8 mouse cellular contexts compared by ENCODE assay signal in genomic region chr10:19850998-19851691, GRCm38 (mm10). TPM values are rescaled to one million over a fixed set of nuclear protein-coding genes. Genes with fewer than 3 reads are reported as not detected.
DNase-seq lines count a peak whose midpoint lies in the region; ATAC-seq and TF ChIP-seq lines count a peak whose summit lies in the region.

Gene Slc35d3 (minus strand): TSS chr10:19851459.

- WGBS in kidney, embryonic 14.5 days: 1% methylated on average over 69 of the region's 72 CpGs
- WGBS in embryonic facial prominence, embryonic 13.5 days: under 1% methylated on average over 63 of the region's 72 CpGs
- under 1% methylated on average over 57 of the region's 72 CpGs for whole genome bisulfite sequencing in hindbrain, embryonic 11.5 days
- WGBS in lung, adult 2 months: under 1% methylated on average over 70 of the region's 72 CpGs

- H3K27me3 ChIP-seq in kidney, embryonic 14.5 days (ENCODE audit: control insufficient read depth, insufficient read depth, low read length): peaks cover 50% of the 10 kb centered on the region
- peaks cover 73% of the 10 kb centered on the region for H3K27me3 ChIP-seq in embryonic facial prominence, embryonic 13.5 days
- peaks cover 46% of the 10 kb centered on the region for H3K27me3 ChIP-seq in hindbrain, embryonic 11.5 days (ENCODE audit: control insufficient read depth, insufficient read depth, low read length)

- no peak for TF ChIP-seq POLR2A in lung, adult 2 months (IDR thresholded peaks at IDR 0.05; ENCODE audit: borderline replicate concordance, extremely low read depth, low read depth, low read length)

- H3K9ac ChIP-seq in kidney, embryonic 14.5 days (ENCODE audit: low read depth, low read length): peak within 1 kb of the TSS; percentile 42
- H3K9ac ChIP-seq in embryonic facial prominence, embryonic 13.5 days: peak within 1 kb of the TSS; percentile 65
- peak within 1 kb of the TSS; percentile 49 for H3K9ac ChIP-seq in hindbrain, embryonic 11.5 days (ENCODE audit: low read depth, low read length)

- peak; percentile 51 for ATAC-seq in kidney, embryonic 14.5 days (ENCODE audit: low FRiP score, low TSS enrichment)
- no peak; the same call in 1 of the 2 replicates for ATAC-seq in embryonic facial prominence, embryonic 13.5 days (ENCODE audit: insufficient number of reproducible peaks, insufficient read depth, low FRiP score, low TSS enrichment, low read depth)
- ATAC-seq in hindbrain, embryonic 11.5 days (ENCODE audit: low FRiP score): peak; percentile 52

- H3K4me2 ChIP-seq in kidney, embryonic 14.5 days (replicated peaks; ENCODE audit: low read depth, low read length): peak within 1 kb of the TSS; percentile 100
- peak within 1 kb of the TSS; percentile 99 for H3K4me2 ChIP-seq in embryonic facial prominence, embryonic 13.5 days
- peak within 1 kb of the TSS; percentile 100 for H3K4me2 ChIP-seq in hindbrain, embryonic 11.5 days (replicated peaks; ENCODE audit: low read depth, low read length)

- no peak for TF ChIP-seq CTCF in lung, adult 2 months (IDR thresholded peaks at IDR 0.05; ENCODE audit: insufficient read depth, low read length)

- DNase-seq in kidney, adult 18-20 months: no peak
- DNase-seq in T-cell, adult 2 months (ENCODE audit: low spot score): peak; percentile 62
- DNase-seq in hindbrain, embryonic 11.5 days (ENCODE audit: low spot score): peak; percentile 65
- peak; percentile 6 for DNase-seq in lung, adult 2 months
- peak; percentile 52 for DNase-seq in retina, embryonic 14.5 days (ENCODE audit: low spot score)
- no peak for DNase-seq in ovary, postnatal 10 days (ENCODE audit: low spot score)

- H3K4me3 ChIP-seq in kidney, embryonic 14.5 days (ENCODE audit: low read length): peak within 1 kb of the TSS; percentile 57
- peak within 1 kb of the TSS; percentile 60 for H3K4me3 ChIP-seq in embryonic facial prominence, embryonic 13.5 days
- H3K4me3 ChIP-seq in hindbrain, embryonic 11.5 days (ENCODE audit: low read depth, low read length): peak within 1 kb of the TSS; percentile 58
- H3K4me3 ChIP-seq in lung, adult 2 months (replicated peaks; ENCODE audit: extremely low read depth, low read depth, low read length): peak within 1 kb of the TSS; percentile 52

- peaks cover 16% of the 10 kb centered on the region; the same call in 1 of the 2 replicates for H3K4me1 ChIP-seq in kidney, embryonic 14.5 days (ENCODE audit: control insufficient read depth, insufficient read depth, low read length)
- peaks cover 30% of the 10 kb centered on the region for H3K4me1 ChIP-seq in embryonic facial prominence, embryonic 13.5 days
- peaks cover 10% of the 10 kb centered on the region; the same call in 1 of the 2 replicates for H3K4me1 ChIP-seq in hindbrain, embryonic 11.5 days (replicated peaks; ENCODE audit: control insufficient read depth, insufficient read depth, low read length)
- peaks cover 14% of the 10 kb centered on the region for H3K4me1 ChIP-seq in lung, adult 2 months (ENCODE audit: control insufficient read depth, insufficient read depth, low read length)

- H3K36me3 ChIP-seq in kidney, embryonic 14.5 days (ENCODE audit: control insufficient read depth, insufficient read depth, low read length): no peaks in the 10 kb centered on the region
- no peaks in the 10 kb centered on the region for H3K36me3 ChIP-seq in embryonic facial prominence, embryonic 13.5 days
- H3K36me3 ChIP-seq in hindbrain, embryonic 11.5 days (ENCODE audit: control insufficient read depth, insufficient read depth, low read length): no peaks in the 10 kb centered on the region

- no peaks in the 10 kb centered on the region for H3K9me3 ChIP-seq in kidney, embryonic 14.5 days (ENCODE audit: control insufficient read depth, low read length)
- no peaks in the 10 kb centered on the region for H3K9me3 ChIP-seq in embryonic facial prominence, embryonic 13.5 days
- H3K9me3 ChIP-seq in hindbrain, embryonic 11.5 days (ENCODE audit: control insufficient read depth, low read length): no peaks in the 10 kb centered on the region

- H3K27ac ChIP-seq in kidney, embryonic 14.5 days (ENCODE audit: low read depth, low read length): no peak within 1 kb of the TSS
- no peak within 1 kb of the TSS for H3K27ac ChIP-seq in embryonic facial prominence, embryonic 13.5 days
- no peak within 1 kb of the TSS for H3K27ac ChIP-seq in hindbrain, embryonic 11.5 days (ENCODE audit: low read depth, low read length)

RNA-seq across cellular contexts. Expression of gene Slc35d3, which starts in this region (rescaled TPM):
- 0.08 and 0.40 TPM in 2 replicates for polyA plus RNA-seq in kidney, embryonic 14.5 days (2014; fragmentation: Nextera tagmentation; extraction: Ambion mirVana)
- polyA plus RNA-seq in embryonic facial prominence, embryonic 13.5 days (2015; fragmentation: Nextera tagmentation; extraction: Ambion mirVana): 0.27 and 0.48 TPM in 2 replicates
- 0.60 and 0.77 TPM in 2 replicates for polyA plus RNA-seq in hindbrain, embryonic 11.5 days (2014; fragmentation: Nextera tagmentation; extraction: Ambion mirVana)
- 0.95 and 1.6 TPM in 2 replicates for polyA plus RNA-seq in lung, adult 2 months (2012; rRNA removed)

Comparison
In these comparisons a context has a peak if more than half of its experiments do, and no peak if none do; other contexts are left out.
1. Peak in ATAC-seq, H3K4me3 ChIP-seq, H3K9ac ChIP-seq and H3K4me2 ChIP-seq in kidney, embryonic 14.5 days; RNA of the gene not detected or under 1 TPM.
2. Peak in DNase-seq, ATAC-seq, H3K4me3 ChIP-seq, H3K9ac ChIP-seq and H3K4me2 ChIP-seq in hindbrain, embryonic 11.5 days; RNA of the gene not detected or under 1 TPM.
3. DNase-seq: peak in T-cell, adult 2 months (single experiment), lung, adult 2 months (single experiment) and retina, embryonic 14.5 days (single experiment); none in kidney, adult 18-20 months (single experiment) and ovary, postnatal 10 days (single experiment).
4. Peak in every context shown above with its lines, with median percentiles within 50 percentile points of each other: H3K4me2 ChIP-seq, H3K4me3 ChIP-seq and H3K9ac ChIP-seq.